Mouse (Mus musculus) small intestine, adult 2 months (tissue): ENCODE data around the gene Urb2. TPM values are rescaled to one million over a fixed set of nuclear protein-coding genes. Genes with fewer than 3 reads are reported as not detected.
A peak's percentile ranks its signal among the peaks of the same experiment; 100 is the strongest.

ENCODE experiments used
- H3K27ac ChIP-seq: fragments of 200-500 bp; 2 replicates; pipeline ENCODE4 v1.5.1; 2012; ENCODE audit warnings: low read depth, low read length, control low read depth, inconsistent platforms; ENCODE audit not compliant: insufficient read depth
- H3K27me3 ChIP-seq: fragments of 200-500 bp; 2 replicates; pipeline ENCODE4 v1.6.1; 2012; ENCODE audit warnings: mild to moderate bottlenecking, moderate library complexity, low read length, inconsistent platforms; ENCODE audit not compliant: control insufficient read depth, insufficient read depth
- H3K36me3 ChIP-seq: fragments of 200-500 bp; 2 replicates; pipeline ENCODE4 v1.6.1; 2012; ENCODE audit warnings: mild to moderate bottlenecking, low read length, control low read depth, inconsistent platforms; ENCODE audit not compliant: control insufficient read depth, insufficient read depth
- H3K4me1 ChIP-seq: fragments of 200-500 bp; 2 replicates; pipeline ENCODE4 v1.6.1; 2012; ENCODE audit warnings: low read length, inconsistent platforms, mixed read lengths; ENCODE audit not compliant: control insufficient read depth, insufficient read depth, insufficient read length
- H3K4me3 ChIP-seq: fragments of 200-500 bp; 2 replicates; pipeline ENCODE4 v1.5.1; 2012; ENCODE audit warnings: low read depth, mild to moderate bottlenecking, control low read depth, inconsistent platforms, low read length, moderate library complexity
- CTCF ChIP-seq: fragments of 200-500 bp; IDR thresholded peaks from 2 replicates; pipeline ENCODE4 v1.5.1; 2012; ENCODE audit warnings: low read depth, mild to moderate bottlenecking, control low read depth, inconsistent platforms, low read length, moderate library complexity, mixed read lengths; ENCODE audit not compliant: insufficient replicate concordance, insufficient read length; ENCODE audit errors: extremely low read depth
- POLR2A ChIP-seq: fragments of 200-500 bp; IDR thresholded peaks from 2 replicates; pipeline ENCODE4 v1.6.1; 2012; ENCODE audit warnings: low read depth, mild to moderate bottlenecking, control low read depth, inconsistent platforms, low read length, moderate library complexity
- WGBS: fragments of 180-500 bp; shearing (Covaris S2); methylation state at CpG from one replicate; pipeline ENCODE4 v1.1.7; 2018; 5-methylcytosine and 5-hydroxymethylcytosine counted together
- polyA plus RNA-seq: library from polyadenylated mRNA; depleted of rRNA; stranded (reverse); fragments of >200 nt; gene quantifications from 2 replicates; pipeline ENCODE4 v1.2.3, GENCODE M21; 2012; rRNA removed

Gene Urb2
- 1.4 and 2.5 TPM in 2 replicates for polyA plus RNA-seq

DNA sequence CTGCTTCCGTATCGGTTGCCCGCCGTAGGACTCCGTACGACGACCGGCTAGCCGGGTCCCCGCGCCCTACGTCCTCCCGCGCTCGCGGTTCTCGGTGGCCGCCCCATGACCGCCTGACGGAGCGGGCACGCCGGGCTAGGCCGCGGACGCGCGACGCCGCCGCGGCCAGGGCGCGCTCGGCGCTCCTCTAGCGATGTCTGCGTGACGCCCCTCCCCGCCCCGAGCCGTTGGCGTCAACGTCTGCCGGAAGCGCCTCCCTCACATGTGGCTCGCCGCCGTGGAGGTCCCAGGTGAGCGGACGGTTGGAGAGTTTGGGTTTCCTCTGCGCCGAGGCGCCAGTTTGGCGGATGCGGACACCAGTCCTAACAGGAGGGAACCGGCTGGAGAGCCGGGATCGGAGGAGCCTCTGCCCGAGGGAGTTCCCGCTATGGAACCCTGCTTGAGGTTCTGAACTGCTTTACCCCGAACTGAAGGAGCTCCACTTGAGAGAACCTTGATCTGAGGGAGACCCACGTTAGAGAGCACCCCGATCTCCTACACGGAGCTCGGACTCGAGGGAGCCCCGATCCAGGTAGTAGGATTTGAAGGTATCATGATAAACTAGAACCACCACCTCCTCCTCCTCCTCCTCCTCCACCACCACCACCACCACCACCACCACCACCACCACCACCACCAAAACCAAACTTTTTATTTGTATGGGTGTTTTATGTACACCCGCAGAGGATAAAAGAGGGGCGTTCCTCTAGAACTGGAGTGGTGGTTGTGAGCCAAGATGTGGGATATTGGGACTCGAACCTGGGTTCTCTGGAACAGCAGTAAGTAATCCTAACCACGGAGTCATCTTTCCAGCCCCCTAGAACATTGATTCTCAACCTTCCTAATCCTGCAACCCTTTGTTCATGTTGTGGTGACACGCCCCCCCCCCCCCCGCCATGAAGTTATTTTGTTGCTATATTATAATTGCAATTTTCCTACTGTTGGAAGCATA lies at the start of gene Urb2, which contains the start of gene Taf5l:
Gene Urb2, plus strand, starts transcription at position 272 of the 991 bp plus-strand sequence.
Gene Taf5l, minus strand, starts transcription at position 161 of the 991 bp plus-strand sequence.
- Histone ChIP-seq H3K4me3 (peak within 1 kb of the TSS; percentile 89), H3K27ac (peak within 1 kb of the TSS; percentile 83), H3K27me3 (no peaks in the 10 kb centered on the region), H3K4me1 (peaks cover 3% of the 10 kb centered on the region; the same call in 1 of the 2 replicates), H3K36me3 (peaks cover 8% of the 10 kb centered on the region)
- WGBS = under 1% methylated on average over 74 of the region's 74 CpGs
- TF ChIP-seq POLR2A (peak; percentile 61), CTCF (no peak)

DNA sequence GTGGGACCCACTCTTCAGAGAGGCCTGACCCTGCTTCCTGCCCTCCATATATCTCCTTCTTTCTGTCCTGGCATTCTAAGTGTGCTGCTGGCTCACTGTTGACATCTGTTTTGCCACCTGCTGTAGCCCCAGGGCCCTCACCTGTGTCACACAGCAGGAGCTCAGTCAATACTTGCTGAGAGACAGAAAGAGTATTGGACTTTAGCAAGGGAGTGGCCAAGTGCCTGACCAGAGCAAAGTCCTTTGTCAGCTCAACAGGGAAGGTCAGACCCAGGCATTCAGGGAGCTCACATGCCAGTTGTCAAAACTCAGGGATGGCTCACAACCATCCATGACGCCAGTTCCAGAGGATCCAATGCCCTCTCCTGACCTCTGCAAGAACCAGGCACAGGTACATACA lies 47.8 kb upstream of the Urb2 start:
- Histone ChIP-seq H3K4me3 (no peak overlapping the region), H3K27me3 (no peaks in the 10 kb centered on the region), H3K27ac (peak overlapping the region; percentile 80), H3K36me3 (peaks cover 5% of the 10 kb centered on the region; the same call in 1 of the 2 replicates), H3K4me1 (peaks cover 7% of the 10 kb centered on the region; the same call in 1 of the 2 replicates)
- no peak for TF ChIP-seq CTCF
- no peak for TF ChIP-seq POLR2A
- 55% methylated on average over 1 of the region's 1 CpGs for WGBS

DNA sequence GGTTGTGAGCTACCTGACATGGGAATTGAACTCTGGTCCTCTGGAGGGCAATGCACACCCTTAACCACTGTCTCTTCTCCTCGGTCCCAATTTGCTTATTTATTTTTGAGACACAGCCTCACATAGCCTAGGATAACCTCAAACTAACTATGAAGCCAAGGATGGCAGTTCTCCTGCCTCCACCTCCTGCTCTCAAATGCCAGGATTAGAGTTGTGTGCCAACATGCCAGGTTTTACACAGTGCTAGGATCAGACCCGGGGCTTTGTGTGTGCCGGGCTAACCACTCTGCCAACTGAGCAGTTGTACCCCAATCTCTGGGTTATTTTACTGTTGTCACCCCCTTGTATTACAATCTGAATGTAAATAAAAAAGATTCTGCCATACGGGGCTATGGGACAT lies 43.8 kb upstream of the Urb2 start:
- Histone ChIP-seq H3K4me3 (no peak overlapping the region), H3K4me1 (peaks cover 19% of the 10 kb centered on the region; the same call in 1 of the 2 replicates), H3K27ac (no peak overlapping the region), H3K27me3 (no peaks in the 10 kb centered on the region), H3K36me3 (no peaks in the 10 kb centered on the region)
- TF ChIP-seq POLR2A (no peak), CTCF (no peak)
- WGBS = 89% methylated on average over 4 of the region's 4 CpGs

DNA sequence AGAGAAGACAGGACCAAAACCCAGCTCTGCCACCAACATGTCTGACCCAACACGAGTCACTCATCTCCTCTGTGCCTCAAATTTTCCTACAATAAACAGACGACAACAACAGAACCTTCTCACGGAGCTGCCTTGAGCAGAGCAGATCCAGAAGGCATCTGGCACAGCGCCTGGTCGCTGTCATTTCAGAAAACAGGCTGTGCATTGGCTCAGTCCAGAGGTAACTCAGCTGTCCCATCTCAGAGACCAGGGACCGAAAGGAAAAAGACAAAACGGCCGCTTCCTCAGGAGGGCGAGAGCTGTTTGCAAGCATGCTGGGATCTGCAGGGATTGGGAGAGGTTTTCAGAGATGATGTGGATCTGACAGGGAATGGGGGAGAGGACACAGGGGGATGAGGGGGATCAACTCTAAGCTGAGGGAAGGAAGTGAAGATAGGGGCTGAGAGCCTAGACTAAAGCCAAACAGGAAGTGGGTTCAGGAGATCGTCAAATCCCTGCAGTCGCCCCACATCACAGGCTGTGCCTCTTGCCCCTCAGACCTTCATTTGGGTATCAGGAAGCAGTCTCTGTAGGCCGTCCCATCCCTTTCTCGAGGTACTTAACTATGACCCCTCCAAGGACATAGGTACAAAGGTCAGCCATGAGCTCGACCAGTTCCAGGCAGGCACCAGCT lies 43.0 kb upstream of the Urb2 start:
- Histone ChIP-seq H3K4me3 (no peak overlapping the region), H3K27ac (peak overlapping the region; percentile 56), H3K27me3 (no peaks in the 10 kb centered on the region), H3K4me1 (peaks cover 18% of the 10 kb centered on the region; the same call in 1 of the 2 replicates), H3K36me3 (no peaks in the 10 kb centered on the region)
- no peak for TF ChIP-seq CTCF
- TF ChIP-seq POLR2A = no peak
- 63% methylated on average over 14 of the region's 14 CpGs for WGBS

DNA sequence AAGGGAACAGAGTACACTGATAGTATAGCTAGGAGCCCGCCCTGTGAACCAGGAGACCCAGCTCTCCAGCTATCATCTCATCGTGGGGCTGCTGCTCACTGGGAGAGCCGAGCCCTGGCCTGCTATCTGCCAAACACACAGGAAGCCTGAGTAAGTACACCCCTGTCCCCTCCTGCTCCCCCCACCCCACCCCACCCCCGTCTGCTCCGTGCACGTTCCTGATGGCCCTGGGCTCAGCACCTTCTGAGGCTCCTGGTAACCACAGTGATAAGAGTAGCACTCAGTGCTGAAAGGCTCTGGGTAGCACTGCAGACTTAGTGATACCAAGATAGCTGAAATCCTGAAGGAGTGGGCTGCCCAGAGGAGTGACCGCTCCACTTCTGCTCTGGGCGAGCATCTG lies 42.4 kb upstream of the Urb2 start:
- Histone ChIP-seq H3K4me1 (peaks cover 20% of the 10 kb centered on the region; the same call in 1 of the 2 replicates), H3K4me3 (peak overlapping the region; percentile 18; the same call in 1 of the 2 replicates), H3K27me3 (no peaks in the 10 kb centered on the region), H3K27ac (peak overlapping the region; percentile 56), H3K36me3 (no peaks in the 10 kb centered on the region)
- TF ChIP-seq CTCF (no peak), POLR2A (no peak)
- 47% methylated on average over 8 of the region's 8 CpGs for WGBS

DNA sequence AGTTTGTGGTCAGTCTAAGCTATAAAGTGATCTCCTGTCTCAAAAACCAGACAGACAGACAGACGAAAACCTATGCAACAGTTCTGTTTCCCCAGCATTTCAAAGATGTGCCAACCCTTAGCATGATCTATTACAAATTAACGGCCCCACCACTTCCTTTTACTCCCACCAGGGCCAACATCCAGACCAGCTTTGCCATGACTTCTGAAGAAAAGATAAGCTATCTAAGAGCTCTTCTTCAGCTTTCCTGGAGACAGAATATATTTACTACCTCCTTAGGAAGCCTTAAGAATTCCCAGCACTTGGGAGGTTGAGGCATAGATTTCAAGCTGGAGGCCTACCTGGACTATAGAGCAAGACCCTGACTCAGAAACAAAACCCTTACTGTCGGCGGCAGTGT lies 41.1 kb upstream of the Urb2 start:
- no peaks in the 10 kb centered on the region for H3K36me3 ChIP-seq
- TF ChIP-seq POLR2A (no peak), CTCF (no peak)
- peak overlapping the region; percentile 5; the same call in 1 of the 2 replicates for H3K4me3 ChIP-seq
- H3K27ac ChIP-seq = no peak overlapping the region
- H3K27me3 ChIP-seq = no peaks in the 10 kb centered on the region
- H3K4me1 ChIP-seq = peaks cover 20% of the 10 kb centered on the region; the same call in 1 of the 2 replicates
- 82% methylated on average over 4 of the region's 4 CpGs for WGBS
